Mouse (Mus musculus): ENCODE measurements at regions not wholly inside any gene's neighbourhood (a gene's known extent, or its start where the extent isn't known, plus 50 kb on each side); places are given as distances from the start of the nearest gene placed in this dataset.

DNA sequence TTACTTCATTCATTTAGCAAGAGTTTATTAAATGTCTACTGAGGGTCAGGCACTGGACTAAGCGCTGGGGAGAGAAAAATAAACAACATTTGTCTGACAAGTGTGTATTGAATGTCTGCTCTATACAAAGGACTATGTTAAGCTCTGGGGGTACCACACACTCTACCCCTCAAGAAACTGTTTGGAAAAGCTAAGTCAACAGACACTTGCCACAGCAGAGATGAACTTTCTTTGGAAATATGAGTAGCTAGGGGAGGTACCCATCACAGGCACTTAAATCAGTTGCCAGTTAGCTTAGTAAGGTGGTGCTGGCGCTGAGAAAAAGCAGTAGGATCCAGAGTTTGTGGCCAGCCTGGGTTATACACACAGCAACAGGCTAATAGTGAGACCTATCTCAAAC, 86.7 kb upstream of the Jun start:
- Histone ChIP-seq H3K4me2 (no peak overlapping the region), H3K27me3 (no peaks in the 10 kb centered on the region), H3K9ac (no peak overlapping the region), H3K27ac (0 out of 2 replicates have a peak overlapping the region, but pooled peaks have one; percentile 7), H3K9me3 (replicated peaks) (no peaks in the 10 kb centered on the region), H3K4me1 (peaks cover 23% of the 10 kb centered on the region), H3K36me3 (no peaks in the 10 kb centered on the region), H3K4me3 (replicated peaks) (no peak overlapping the region)
- WGBS = 39% methylated on average over 2 of the region's 2 CpGs
- peak; percentile 60 for ATAC-seq (replicated peaks; ENCODE audit: low FRiP score)

- H3K4me1 ChIP-seq = peaks cover 13% of the 10 kb centered on the region
- H3K4me2 ChIP-seq = no peak overlapping the region
- ATAC-seq (replicated peaks; ENCODE audit: low FRiP score) = no peak
- no peak overlapping the region for H3K4me3 ChIP-seq (replicated peaks)
- WGBS = 72% methylated on average over 2 of the region's 2 CpGs
- H3K9me3 ChIP-seq (replicated peaks) = no peaks in the 10 kb centered on the region
- no peaks in the 10 kb centered on the region for H3K27me3 ChIP-seq
- H3K9ac ChIP-seq = no peak overlapping the region
- no peaks in the 10 kb centered on the region for H3K36me3 ChIP-seq
- no peak overlapping the region for H3K27ac ChIP-seq
Measured at GRCm38 (mm10) chr4:95141253-95141652, 89.2 kb upstream of the Jun start.

DNA sequence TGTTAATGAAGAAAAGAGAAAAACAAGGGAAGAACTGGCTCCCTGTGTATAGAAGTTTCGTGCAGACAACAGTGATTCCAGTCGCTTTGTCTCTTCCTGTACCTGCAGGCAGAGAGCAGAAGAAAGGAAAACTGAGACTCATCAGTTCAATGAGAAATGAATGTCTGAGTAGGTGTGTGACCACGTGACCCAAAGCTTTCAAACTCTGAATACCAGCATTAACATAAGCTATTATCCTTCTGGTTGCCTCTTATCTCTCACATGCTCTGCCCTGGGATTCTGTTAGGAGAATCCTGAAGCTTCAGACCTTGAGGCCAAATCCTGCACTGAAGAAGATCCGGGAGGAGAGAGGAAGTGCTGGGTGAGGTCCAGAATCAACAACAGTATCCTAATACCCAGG, 91.1 kb upstream of the Jun start:
- H3K36me3 ChIP-seq = no peaks in the 10 kb centered on the region
- no peak overlapping the region for H3K4me3 ChIP-seq (replicated peaks)
- no peak overlapping the region for H3K27ac ChIP-seq
- no peak overlapping the region for H3K4me2 ChIP-seq
- H3K9ac ChIP-seq = no peak overlapping the region
- ATAC-seq (replicated peaks; ENCODE audit: low FRiP score) = no peak
- H3K9me3 ChIP-seq (replicated peaks) = no peaks in the 10 kb centered on the region
- H3K27me3 ChIP-seq = no peaks in the 10 kb centered on the region
- 73% methylated on average over 4 of the region's 4 CpGs for WGBS
- peaks cover under 1% of the 10 kb centered on the region; the same call in 1 of the 2 replicates for H3K4me1 ChIP-seq

- WGBS = 61% methylated on average over 5 of the region's 5 CpGs
- H3K4me1 ChIP-seq = no peaks in the 10 kb centered on the region
- no peaks in the 10 kb centered on the region for H3K27me3 ChIP-seq
- no peaks in the 10 kb centered on the region for H3K36me3 ChIP-seq
- ATAC-seq (replicated peaks; ENCODE audit: low FRiP score) = no peak
- no peak overlapping the region for H3K27ac ChIP-seq
- H3K9ac ChIP-seq = no peak overlapping the region
- no peaks in the 10 kb centered on the region for H3K9me3 ChIP-seq (replicated peaks)
- no peak overlapping the region for H3K4me2 ChIP-seq
- H3K4me3 ChIP-seq (replicated peaks) = no peak overlapping the region
Measured at GRCm38 (mm10) chr4:95143668-95144067, 91.6 kb upstream of the Jun start.

GRCm38 (mm10) chr4:95144440-95144839, 92.4 kb upstream of the Jun start:
- Histone ChIP-seq H3K27ac (no peak overlapping the region), H3K9me3 (replicated peaks) (no peaks in the 10 kb centered on the region), H3K36me3 (no peaks in the 10 kb centered on the region), H3K9ac (no peak overlapping the region), H3K27me3 (no peaks in the 10 kb centered on the region), H3K4me3 (replicated peaks) (no peak overlapping the region), H3K4me1 (no peaks in the 10 kb centered on the region), H3K4me2 (no peak overlapping the region)
- no peak for ATAC-seq (replicated peaks; ENCODE audit: low FRiP score)

- ATAC-seq (replicated peaks; ENCODE audit: low FRiP score) = no peak
- Histone ChIP-seq H3K4me1 (no peaks in the 10 kb centered on the region), H3K9ac (no peak overlapping the region), H3K4me3 (replicated peaks) (no peak overlapping the region), H3K36me3 (no peaks in the 10 kb centered on the region), H3K27me3 (no peaks in the 10 kb centered on the region), H3K27ac (no peak overlapping the region), H3K9me3 (replicated peaks) (no peaks in the 10 kb centered on the region), H3K4me2 (no peak overlapping the region)
- 86% methylated on average over 5 of the region's 5 CpGs for WGBS
Measured at GRCm38 (mm10) chr4:95146268-95146667, 94.2 kb upstream of the Jun start.

DNA sequence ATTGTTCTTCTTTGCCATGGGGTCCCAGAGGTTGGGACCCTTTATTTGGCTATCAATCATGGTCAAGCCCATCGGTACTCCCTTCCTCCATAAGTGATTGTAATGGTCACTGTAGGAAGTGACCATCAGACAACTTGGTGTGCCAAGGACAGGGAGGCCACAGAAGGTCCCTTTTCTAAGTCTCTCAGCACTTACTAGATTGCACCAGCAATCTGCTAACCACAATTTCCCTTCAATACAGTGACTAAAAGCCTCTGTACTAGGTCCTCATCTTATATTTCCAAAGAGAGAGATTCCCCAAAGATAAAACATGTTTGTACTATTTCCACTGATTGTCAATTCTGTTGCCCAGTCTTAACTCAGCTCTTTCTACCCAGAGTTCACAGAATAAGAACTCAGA, 96.6 kb upstream of the Jun start:
- H3K4me3 ChIP-seq (replicated peaks) = no peak overlapping the region
- H3K27me3 ChIP-seq = no peaks in the 10 kb centered on the region
- no peak for ATAC-seq (replicated peaks; ENCODE audit: low FRiP score)
- H3K27ac ChIP-seq = no peak overlapping the region
- H3K4me1 ChIP-seq = peaks cover 3% of the 10 kb centered on the region
- H3K9ac ChIP-seq = no peak overlapping the region
- no peaks in the 10 kb centered on the region for H3K36me3 ChIP-seq
- no peaks in the 10 kb centered on the region for H3K9me3 ChIP-seq (replicated peaks)
- no peak overlapping the region for H3K4me2 ChIP-seq
- 45% methylated on average over 1 of the region's 1 CpGs for WGBS

DNA sequence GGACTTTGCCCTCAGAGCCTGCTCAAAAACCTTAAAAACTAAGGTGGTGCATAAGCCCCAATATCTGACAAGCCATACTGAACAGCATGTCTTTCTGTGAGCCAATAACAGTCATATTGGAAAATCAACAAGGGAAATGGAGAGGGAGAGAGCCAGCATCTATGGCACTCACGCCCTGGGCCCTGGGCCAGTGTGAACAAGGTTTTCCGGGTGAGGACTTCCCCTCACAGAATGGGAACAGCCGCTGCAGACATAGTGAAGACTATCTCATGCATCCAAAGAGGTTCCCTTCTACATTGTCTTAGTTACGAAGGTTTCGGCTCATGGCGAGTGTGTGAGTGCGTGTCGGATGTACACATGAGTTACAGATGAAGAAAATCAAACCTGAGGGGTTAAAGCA, 99.7 kb upstream of the Jun start:
- ATAC-seq (replicated peaks; ENCODE audit: low FRiP score) = no peak
- H3K4me3 ChIP-seq (replicated peaks) = no peak overlapping the region
- no peak overlapping the region for H3K9ac ChIP-seq
- H3K27me3 ChIP-seq = no peaks in the 10 kb centered on the region
- H3K4me2 ChIP-seq = no peak overlapping the region
- no peak overlapping the region for H3K27ac ChIP-seq
- WGBS = 92% methylated on average over 8 of the region's 8 CpGs
- no peaks in the 10 kb centered on the region for H3K9me3 ChIP-seq (replicated peaks)
- peaks cover 14% of the 10 kb centered on the region for H3K4me1 ChIP-seq
- no peaks in the 10 kb centered on the region for H3K36me3 ChIP-seq

GRCm38 (mm10) chr4:95152431-95153115, 100.6 kb upstream of the Jun start:
- Histone ChIP-seq H3K27me3 (no peaks in the 10 kb centered on the region), H3K4me2 (no peak overlapping the region), H3K9me3 (replicated peaks) (no peaks in the 10 kb centered on the region), H3K9ac (no peak overlapping the region), H3K4me3 (replicated peaks) (no peak overlapping the region), H3K27ac (no peak overlapping the region), H3K4me1 (peaks cover 23% of the 10 kb centered on the region), H3K36me3 (no peaks in the 10 kb centered on the region)
- WGBS = 70% methylated on average over 4 of the region's 4 CpGs
- no peak for ATAC-seq (replicated peaks; ENCODE audit: low FRiP score)

DNA sequence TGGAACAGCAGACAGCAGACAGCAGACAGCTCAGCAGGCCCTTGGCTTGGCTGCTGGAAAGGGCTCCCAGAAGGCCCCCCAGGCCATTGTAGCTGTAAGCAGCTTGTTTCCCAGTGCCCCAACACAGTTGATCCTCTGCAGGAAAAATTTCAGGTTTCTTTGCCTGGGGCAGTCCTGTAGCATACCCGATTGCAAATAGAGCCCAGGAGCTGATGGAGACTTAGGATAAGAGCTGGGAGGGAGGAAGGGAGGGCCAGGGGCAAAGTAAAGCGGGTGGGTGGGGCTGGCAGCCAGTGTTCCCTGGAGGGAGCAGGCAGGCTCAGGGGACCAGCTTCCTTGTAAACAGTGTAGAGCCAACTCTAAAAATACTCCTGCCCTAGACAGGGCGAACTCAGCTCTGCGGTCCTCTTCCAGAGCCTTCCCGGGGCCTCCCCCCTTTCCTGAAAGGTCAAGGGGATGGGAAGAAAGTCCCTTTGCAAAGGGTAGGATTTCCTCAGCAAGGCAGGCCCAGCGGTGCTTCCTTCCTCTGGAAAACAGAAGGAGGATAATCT, 101.8 kb upstream of the Jun start:
- Histone ChIP-seq H3K27me3 (no peaks in the 10 kb centered on the region), H3K4me3 (replicated peaks) (no peak overlapping the region), H3K4me2 (no peak overlapping the region), H3K9ac (no peak overlapping the region), H3K4me1 (peaks cover 25% of the 10 kb centered on the region), H3K36me3 (no peaks in the 10 kb centered on the region), H3K27ac (peak overlapping the region; percentile 78), H3K9me3 (replicated peaks) (no peaks in the 10 kb centered on the region)
- ATAC-seq (replicated peaks; ENCODE audit: low FRiP score) = peak; percentile 82
- WGBS = 8% methylated on average over 6 of the region's 6 CpGs

DNA sequence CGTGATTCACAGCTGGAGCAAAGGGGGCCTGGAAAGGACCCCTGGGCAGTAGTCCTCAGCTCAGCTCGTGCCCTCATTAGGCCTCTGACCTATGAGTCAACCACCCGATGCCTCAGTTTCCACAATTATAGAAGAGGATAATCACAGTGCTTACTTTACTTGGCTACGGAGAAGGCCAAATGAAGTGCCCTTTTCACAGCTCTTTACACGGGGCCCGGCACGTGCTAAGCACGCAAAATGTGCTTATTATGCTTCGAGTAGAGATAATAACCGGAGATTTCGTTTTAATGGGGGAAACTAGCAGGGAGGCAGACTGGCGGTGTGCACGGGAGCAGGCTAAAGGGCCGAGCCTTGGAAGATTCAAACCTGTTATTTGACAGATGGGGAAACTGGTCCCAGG, 102.4 kb upstream of the Jun start:
- 52% methylated on average over 14 of the region's 14 CpGs for WGBS

GRCm38 (mm10) chr4:95155178-95155577, 103.2 kb upstream of the Jun start:
- Histone ChIP-seq H3K36me3 (no peaks in the 10 kb centered on the region), H3K4me2 (no peak overlapping the region), H3K9me3 (replicated peaks) (no peaks in the 10 kb centered on the region), H3K9ac (no peak overlapping the region), H3K27me3 (no peaks in the 10 kb centered on the region), H3K4me1 (peaks cover 28% of the 10 kb centered on the region), H3K27ac (no peak overlapping the region), H3K4me3 (replicated peaks) (no peak overlapping the region)
- WGBS = 79% methylated on average over 2 of the region's 2 CpGs
- no peak for ATAC-seq (replicated peaks; ENCODE audit: low FRiP score)

More for the DNA sequence above, 102.4 kb upstream of the Jun start:
- Histone ChIP-seq H3K27ac (peak overlapping the region; percentile 78), H3K36me3 (no peaks in the 10 kb centered on the region), H3K27me3 (no peaks in the 10 kb centered on the region), H3K4me2 (0 out of 2 replicates have a peak overlapping the region, but pooled peaks have one; percentile 8), H3K9me3 (replicated peaks) (no peaks in the 10 kb centered on the region), H3K4me1 (peaks cover 25% of the 10 kb centered on the region), H3K9ac (no peak overlapping the region), H3K4me3 (replicated peaks) (no peak overlapping the region)
- ATAC-seq (replicated peaks; ENCODE audit: low FRiP score) = 0 out of 2 replicates have a peak, but pooled peaks have one; percentile 3

- H3K36me3 ChIP-seq = no peaks in the 10 kb centered on the region
- no peak overlapping the region for H3K9ac ChIP-seq
- no peak overlapping the region for H3K4me2 ChIP-seq
- H3K9me3 ChIP-seq (replicated peaks) = no peaks in the 10 kb centered on the region
- peaks cover 32% of the 10 kb centered on the region for H3K4me1 ChIP-seq
- H3K27me3 ChIP-seq = no peaks in the 10 kb centered on the region
- H3K4me3 ChIP-seq (replicated peaks) = no peak overlapping the region
- ATAC-seq (replicated peaks; ENCODE audit: low FRiP score) = no peak
- H3K27ac ChIP-seq = no peak overlapping the region
- 67% methylated on average over 5 of the region's 5 CpGs for WGBS
Measured at GRCm38 (mm10) chr4:95155796-95156195, 103.8 kb upstream of the Jun start.
